Mouse (Mus musculus) spleen, adult 2 months (tissue): ENCODE data around the gene Dpp6. TPM values are rescaled to one million over a fixed set of nuclear protein-coding genes. Genes with fewer than 3 reads are reported as not detected.

Experiments
- DNase-seq, 2 experiments: peaks; one replicate each; pipeline versions ENCODE4 v3.0.0 to v3.0.0-alpha.2; 2012 to 2021; ENCODE audit warnings: low spot score in 2 of 2, low read depth in 1 of 2
- H3K27ac ChIP-seq: fragments of 200-500 bp; 2 replicates; pipeline ENCODE4 v1.5.1; 2012; ENCODE audit warnings: low read length, inconsistent platforms; ENCODE audit not compliant: insufficient read depth
- H3K27me3 ChIP-seq: fragments of 200-500 bp; 2 replicates; pipeline ENCODE4 v1.6.1; 2012; ENCODE audit warnings: mild to moderate bottlenecking, moderate library complexity, low read length, inconsistent platforms; ENCODE audit not compliant: control insufficient read depth, insufficient read depth
- H3K36me3 ChIP-seq: fragments of 200-500 bp; 2 replicates; pipeline ENCODE4 v1.6.1; 2012; ENCODE audit warnings: mild to moderate bottlenecking, low read length, inconsistent platforms; ENCODE audit not compliant: control insufficient read depth, insufficient read depth
- H3K4me1 ChIP-seq: fragments of 200-500 bp; 2 replicates; pipeline ENCODE4 v1.6.1; 2011; ENCODE audit warnings: inconsistent platforms; ENCODE audit not compliant: control insufficient read depth, insufficient read depth, insufficient read length
- H3K4me3 ChIP-seq: fragments of 200-500 bp; 2 replicates; pipeline ENCODE4 v1.5.1; 2011; ENCODE audit warnings: mild to moderate bottlenecking, inconsistent platforms; ENCODE audit not compliant: insufficient read depth, insufficient read length; ENCODE audit errors: extremely low read depth
- CTCF ChIP-seq: fragments of 200-500 bp; IDR thresholded peaks from 2 replicates; pipeline ENCODE4 v1.5.1; 2011; ENCODE audit warnings: mild to moderate bottlenecking, inconsistent platforms; ENCODE audit not compliant: insufficient read depth, insufficient read length, insufficient replicate concordance; ENCODE audit errors: extremely low read depth
- POLR2A ChIP-seq: fragments of 200-500 bp; IDR thresholded peaks from 2 replicates; pipeline ENCODE4 v1.6.1; 2011; ENCODE audit warnings: low read depth, low read length, inconsistent platforms
- WGBS: fragments of 180-500 bp; shearing (Covaris S2); methylation state at CpG from one replicate; pipeline ENCODE4 v1.1.7; 2018; 5-methylcytosine and 5-hydroxymethylcytosine counted together
- polyA plus RNA-seq: library from polyadenylated mRNA; depleted of rRNA; stranded (reverse); fragments of >200 nt; gene quantifications from 2 replicates; pipeline ENCODE4 v1.2.3, GENCODE M21; 2012

The Dpp6 gene
- polyA plus RNA-seq, 1 experiment, result 0.11 TPM

DNA sequence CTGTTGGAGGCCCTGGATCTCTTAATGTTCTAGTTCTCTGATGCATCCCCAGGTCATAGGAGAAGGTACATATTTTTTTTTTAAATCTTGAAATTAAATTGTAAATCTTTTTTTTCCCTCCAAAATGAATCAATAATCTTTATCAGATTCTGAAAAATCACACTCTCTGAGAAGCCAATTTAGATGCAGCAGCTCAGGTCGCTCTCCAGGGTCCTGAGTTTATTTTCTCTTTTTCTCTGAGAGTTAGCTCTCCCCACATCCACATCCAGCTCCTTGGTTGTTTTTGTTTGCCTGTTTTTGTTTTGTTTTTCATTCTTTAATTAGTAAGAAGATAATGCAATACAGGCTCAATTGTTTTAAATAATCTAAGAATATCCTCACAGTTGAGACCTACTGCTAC is 218.3 kb downstream of the Dpp6 start:
- H3K36me3 ChIP-seq, result no peaks in the 10 kb centered on the region
- no peak overlapping the region for H3K27ac ChIP-seq
- H3K27me3 ChIP-seq, result no peaks in the 10 kb centered on the region
- H3K4me1 ChIP-seq, result no peaks in the 10 kb centered on the region
- WGBS, result 36% methylated on average over 1 of the region's 1 CpGs
- no peak overlapping the region for H3K4me3 ChIP-seq
- TF ChIP-seq CTCF (no peak), POLR2A (no peak)
- no peak for DNase-seq

DNA sequence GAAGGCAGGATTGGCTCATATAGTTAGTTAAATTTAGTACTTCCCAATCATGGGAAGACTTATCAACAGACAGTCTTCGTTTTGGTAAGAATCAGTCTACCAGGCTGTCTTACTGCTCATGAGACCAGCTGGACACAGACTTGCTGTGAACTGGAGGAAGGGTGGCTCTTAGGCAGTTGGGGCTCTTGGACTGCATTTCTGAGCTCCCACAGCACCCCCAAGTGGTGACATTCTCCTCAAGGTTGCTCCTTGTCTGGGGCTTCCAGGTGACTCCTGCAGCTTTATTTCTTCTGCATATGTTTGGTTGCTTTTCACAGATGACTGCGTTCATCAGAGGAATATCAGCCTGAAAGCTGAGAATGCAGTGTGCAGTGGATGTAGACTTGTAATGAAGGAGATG is 218.9 kb downstream of the Dpp6 start:
- H3K4me1 ChIP-seq, result no peaks in the 10 kb centered on the region
- H3K27me3 ChIP-seq, result no peaks in the 10 kb centered on the region
- 26% methylated on average over 2 of the region's 2 CpGs for WGBS
- H3K27ac ChIP-seq, result no peak overlapping the region
- no peak overlapping the region for H3K4me3 ChIP-seq
- no peak for DNase-seq
- no peak for TF ChIP-seq POLR2A
- no peaks in the 10 kb centered on the region for H3K36me3 ChIP-seq

DNA sequence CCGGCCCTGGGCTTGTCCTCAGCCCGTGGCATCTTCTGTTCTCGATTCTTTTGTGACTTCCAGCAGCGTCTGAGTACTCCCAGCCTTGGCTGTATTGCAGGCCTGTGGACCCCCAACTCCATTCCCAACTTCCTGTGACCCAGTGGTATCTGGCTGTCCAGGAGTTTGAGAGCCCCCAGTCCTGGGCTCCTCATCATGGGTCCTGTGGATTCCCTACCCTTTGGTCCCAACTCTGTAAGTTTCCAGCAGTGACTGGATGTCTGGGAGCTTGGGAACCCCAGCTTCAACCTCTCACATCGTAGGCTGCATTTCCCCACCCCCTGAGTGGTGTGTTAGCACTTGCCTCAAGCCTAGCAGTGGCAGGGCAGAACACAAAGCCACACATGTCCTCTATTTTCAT is 220.8 kb downstream of the Dpp6 start:
- 64% methylated on average over 5 of the region's 5 CpGs for WGBS

DNA sequence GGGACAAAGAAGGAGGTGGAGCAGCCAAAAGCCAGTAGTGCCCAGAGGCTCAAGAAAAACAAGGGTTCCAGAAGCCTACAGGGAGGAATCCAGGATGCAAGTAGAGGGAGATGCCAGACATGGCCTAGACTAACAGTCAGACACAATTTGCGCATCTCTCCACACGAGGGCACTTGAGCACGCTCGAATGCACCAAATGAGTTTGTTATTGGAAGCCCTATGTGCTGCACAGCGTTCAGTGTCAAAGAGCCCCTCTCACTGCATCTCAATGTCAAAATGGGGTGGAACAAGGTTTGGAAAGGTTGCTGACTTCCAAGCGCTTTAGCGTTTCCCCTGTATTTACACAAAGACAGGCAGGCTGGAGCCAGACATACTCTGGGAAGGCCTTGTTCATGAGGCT is 231.2 kb downstream of the Dpp6 start:
- no peaks in the 10 kb centered on the region for H3K4me1 ChIP-seq
- DNase-seq, result no peak
- H3K27me3 ChIP-seq, result no peaks in the 10 kb centered on the region
- H3K27ac ChIP-seq, result no peak overlapping the region
- H3K4me3 ChIP-seq, result no peak overlapping the region
- TF ChIP-seq POLR2A (no peak), CTCF (no peak)
- WGBS, result 39% methylated on average over 7 of the region's 7 CpGs
- no peaks in the 10 kb centered on the region for H3K36me3 ChIP-seq

More for the DNA sequence above, 220.8 kb downstream of the Dpp6 start:
- DNase-seq, result no peak
- Histone ChIP-seq H3K4me3 (no peak overlapping the region), H3K27me3 (no peaks in the 10 kb centered on the region), H3K4me1 (no peaks in the 10 kb centered on the region), H3K27ac (no peak overlapping the region), H3K36me3 (no peaks in the 10 kb centered on the region)
- no peak for TF ChIP-seq CTCF
- TF ChIP-seq POLR2A, result no peak

DNA sequence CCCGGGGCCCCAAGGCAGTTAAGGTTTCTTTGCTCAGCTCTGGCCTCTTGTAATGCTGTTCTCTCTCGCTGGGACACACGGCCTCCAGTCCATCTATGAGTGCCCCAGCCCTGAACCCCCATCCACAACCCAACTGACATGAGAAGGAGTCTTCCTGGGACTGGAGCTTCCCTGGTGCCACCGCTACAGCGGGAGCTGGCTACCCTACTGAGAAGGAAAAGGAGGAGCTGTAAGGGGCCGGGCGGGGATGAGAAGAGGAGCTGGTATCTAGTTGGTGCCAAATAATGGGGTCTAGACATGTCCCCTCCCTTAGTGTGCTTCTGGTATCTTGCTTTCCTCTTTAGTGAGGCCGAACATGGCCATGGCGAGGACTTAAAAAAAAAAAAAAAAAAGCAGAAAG is 231.9 kb downstream of the Dpp6 start:
- Histone ChIP-seq H3K27me3 (no peaks in the 10 kb centered on the region), H3K4me3 (peak overlapping the region; percentile 3; the same call in 1 of the 2 replicates), H3K27ac (no peak overlapping the region), H3K4me1 (no peaks in the 10 kb centered on the region), H3K36me3 (no peaks in the 10 kb centered on the region)
- 9% methylated on average over 9 of the region's 9 CpGs for WGBS
- no peak for DNase-seq
- no peak for TF ChIP-seq POLR2A
- no peak for TF ChIP-seq CTCF

DNA sequence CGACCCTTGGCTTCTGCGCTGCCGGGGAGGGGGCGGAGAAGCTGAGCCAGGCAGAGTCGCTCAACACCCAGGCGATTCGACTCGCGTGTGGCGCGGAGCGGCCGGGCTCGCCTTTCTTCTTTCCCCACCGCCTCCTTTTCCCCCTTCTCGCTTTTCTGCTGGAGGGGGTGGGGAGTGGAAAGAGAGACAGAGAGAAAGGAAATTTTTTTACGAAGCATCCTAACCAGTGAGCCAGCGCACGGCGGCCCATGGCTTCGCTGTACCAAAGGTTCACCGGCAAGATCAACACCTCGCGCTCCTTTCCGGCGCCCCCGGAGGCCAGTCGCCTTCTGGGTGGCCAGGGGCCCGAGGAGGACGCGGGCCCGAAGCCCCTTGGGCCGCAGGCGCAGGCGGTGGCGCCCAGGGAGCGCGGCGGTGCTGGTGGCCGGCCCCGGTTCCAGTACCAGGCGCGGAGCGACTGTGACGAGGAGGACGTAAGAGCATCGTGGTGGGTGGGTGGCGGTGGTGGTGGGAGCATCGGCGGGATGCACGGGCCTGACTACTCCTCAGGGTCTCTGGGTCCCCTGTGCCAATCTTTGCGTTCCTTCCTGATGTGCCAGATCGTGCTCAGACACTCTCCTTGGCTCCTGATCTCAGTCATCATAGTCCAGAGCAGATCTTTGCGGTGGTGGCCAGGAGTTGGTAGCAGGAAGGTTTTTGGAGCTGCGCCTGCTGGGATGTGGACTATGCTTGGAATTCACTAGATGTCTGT is 232.5 kb downstream of the Dpp6 start:
- TF ChIP-seq CTCF (no peak), POLR2A (no peak)
- H3K4me3 ChIP-seq, result no peak overlapping the region

DNA sequence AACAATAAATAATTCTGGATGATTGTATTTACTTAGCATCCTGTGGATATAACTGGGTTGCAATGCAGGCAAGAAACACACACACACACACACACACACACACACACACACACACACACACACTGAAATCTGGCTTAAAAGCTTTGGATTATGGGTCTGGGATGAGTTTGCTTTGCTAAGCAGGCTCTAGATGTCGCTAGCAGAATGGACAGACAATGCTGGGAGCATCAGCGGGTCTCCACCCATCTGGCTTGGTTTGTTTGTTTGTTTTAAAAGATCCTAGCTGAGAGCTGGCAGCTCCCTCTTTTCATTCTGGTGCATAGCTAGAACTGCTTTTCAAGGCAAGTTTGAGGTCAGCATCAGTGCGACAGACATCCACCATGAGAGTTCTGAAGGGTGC is 234.2 kb downstream of the Dpp6 start:
- no peaks in the 10 kb centered on the region for H3K4me1 ChIP-seq
- no peak overlapping the region for H3K4me3 ChIP-seq
- no peak for DNase-seq
- 51% methylated on average over 3 of the region's 3 CpGs for WGBS
- H3K27me3 ChIP-seq, result no peaks in the 10 kb centered on the region
- H3K27ac ChIP-seq, result no peak overlapping the region
- TF ChIP-seq CTCF (no peak), POLR2A (no peak)
- H3K36me3 ChIP-seq, result no peaks in the 10 kb centered on the region

More for the DNA sequence above, 232.5 kb downstream of the Dpp6 start:
- Histone ChIP-seq H3K27ac (no peak overlapping the region), H3K27me3 (no peaks in the 10 kb centered on the region), H3K36me3 (no peaks in the 10 kb centered on the region), H3K4me1 (no peaks in the 10 kb centered on the region)
- no peak for DNase-seq
- 9% methylated on average over 55 of the region's 55 CpGs for WGBS

DNA sequence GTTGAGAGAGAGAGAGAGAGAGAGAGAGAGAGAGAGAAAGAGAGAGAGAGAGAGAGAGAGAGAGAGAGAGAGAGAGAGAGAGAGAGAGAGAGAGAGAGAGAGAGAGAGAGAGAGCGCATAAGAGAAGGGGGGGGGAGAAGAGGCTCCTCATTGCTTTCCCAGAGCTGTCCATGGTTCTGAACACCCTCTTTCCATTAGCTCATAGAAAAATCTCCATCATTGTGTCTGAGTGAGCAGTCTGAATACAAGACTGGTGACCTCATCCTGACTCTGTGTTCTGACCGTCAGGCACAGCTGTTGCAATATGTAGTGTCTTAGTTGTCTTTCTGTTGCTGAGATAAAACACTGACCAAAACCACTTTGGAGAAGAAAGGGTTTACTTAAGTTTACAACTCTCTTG is 235.4 kb downstream of the Dpp6 start:
- WGBS, result 34% methylated on average over 1 of the region's 2 CpGs
- no peak for DNase-seq
- Histone ChIP-seq H3K27ac (no peak overlapping the region), H3K36me3 (no peaks in the 10 kb centered on the region), H3K27me3 (no peaks in the 10 kb centered on the region), H3K4me3 (no peak overlapping the region), H3K4me1 (no peaks in the 10 kb centered on the region)
- TF ChIP-seq CTCF (no peak), POLR2A (no peak)
